Mouse (Mus musculus) heart, embryonic 14.5 days (tissue): ENCODE data around the gene Bglap. TPM values are rescaled to one million over a fixed set of nuclear protein-coding genes. Genes with fewer than 3 reads are reported as not detected.
"Not testable (repeated sequence)": the region's sequence is repeated elsewhere in the genome, so short reads cannot be mapped to it uniquely, and the experiment has no call there.

ENCODE experiments used
- ATAC-seq: fragments of 200-750 bp; cut with Nextera tagmentation; 2 replicates; pipeline ENCODE4 v1.8.0; 2017; ENCODE audit warnings: low read depth, moderate TSS enrichment; ENCODE audit not compliant: insufficient number of reproducible peaks, insufficient read depth, low FRiP score
- H3K27ac ChIP-seq, 2 experiments: fragments of 200-500 bp in 1 of 2; fragments of 300-500 bp in 1 of 2; sonication (generic) in 1 of 2; replicated peaks in 1 of 2; 2 replicates each; pipeline ENCODE4 v1.5.1; 2012 to 2014; ENCODE audit warnings: low read depth in 2 of 2, low read length in 2 of 2, control low read depth in 1 of 2, mild to moderate bottlenecking in 1 of 2, mixed read lengths in 1 of 2; ENCODE audit not compliant: control insufficient read depth in 1 of 2, insufficient read depth in 1 of 2
- H3K27me3 ChIP-seq: fragments of 300-500 bp; sonication (generic); 2 replicates; pipeline ENCODE4 v1.6.1; 2014; ENCODE audit warnings: mild to moderate bottlenecking, low read length, control low read depth; ENCODE audit not compliant: control insufficient read depth, insufficient read depth
- H3K36me3 ChIP-seq: fragments of 300-500 bp; sonication (generic); 2 replicates; pipeline ENCODE4 v1.6.1; 2014; ENCODE audit warnings: mild to moderate bottlenecking, control low read depth, low read length, mixed read lengths; ENCODE audit not compliant: control insufficient read depth, insufficient read depth
- H3K4me1 ChIP-seq, 2 experiments: fragments of 200-500 bp in 1 of 2; fragments of 300-500 bp in 1 of 2; sonication (generic) in 1 of 2; 2 replicates each; pipeline ENCODE4 v1.6.1; 2012 to 2014; ENCODE audit warnings: low read length in 2 of 2, control low read depth in 1 of 2, mixed read lengths in 1 of 2; ENCODE audit not compliant: control insufficient read depth in 2 of 2, insufficient read depth in 2 of 2
- H3K4me2 ChIP-seq: fragments of 300-500 bp; sonication (generic); 2 replicates; pipeline ENCODE4 v1.6.1; 2014; ENCODE audit warnings: mild to moderate bottlenecking, low read length
- H3K4me3 ChIP-seq, 2 experiments: fragments of 200-500 bp in 1 of 2; fragments of 300-500 bp in 1 of 2; sonication (generic) in 1 of 2; 2 replicates each; pipeline ENCODE4 v1.5.1; 2012 to 2014; ENCODE audit warnings: low read length in 2 of 2, mild to moderate bottlenecking in 2 of 2, control low read depth in 1 of 2, low read depth in 1 of 2, moderate library complexity in 1 of 2; ENCODE audit not compliant: control insufficient read depth in 1 of 2, insufficient read depth in 1 of 2
- H3K9ac ChIP-seq: fragments of 300-500 bp; sonication (generic); 2 replicates; pipeline ENCODE4 v1.6.1; 2014; ENCODE audit warnings: mild to moderate bottlenecking, low read length
- H3K9me3 ChIP-seq: fragments of 300-500 bp; sonication (generic); 2 replicates; pipeline ENCODE4 v1.6.1; 2016; ENCODE audit warnings: low read length, control low read depth; ENCODE audit not compliant: control insufficient read depth
- WGBS: fragments of 180-500 bp; shearing (Covaris S2); extraction: QIAGEN DNeasy Blood & Tissue Kit; methylation state at CpG from one replicate; pipeline ENCODE4 v1.1.7; 2014; 5-methylcytosine and 5-hydroxymethylcytosine counted together
- polyA plus RNA-seq: library from polyadenylated mRNA; unstranded; fragments of >200 nt; fragmentation: Nextera tagmentation; extraction: Ambion mirVana; gene quantifications from 2 replicates; pipeline ENCODE4 v1.2.1, GENCODE M21; 2014

Bglap gene
- not detected in 2 replicates for polyA plus RNA-seq

DNA sequence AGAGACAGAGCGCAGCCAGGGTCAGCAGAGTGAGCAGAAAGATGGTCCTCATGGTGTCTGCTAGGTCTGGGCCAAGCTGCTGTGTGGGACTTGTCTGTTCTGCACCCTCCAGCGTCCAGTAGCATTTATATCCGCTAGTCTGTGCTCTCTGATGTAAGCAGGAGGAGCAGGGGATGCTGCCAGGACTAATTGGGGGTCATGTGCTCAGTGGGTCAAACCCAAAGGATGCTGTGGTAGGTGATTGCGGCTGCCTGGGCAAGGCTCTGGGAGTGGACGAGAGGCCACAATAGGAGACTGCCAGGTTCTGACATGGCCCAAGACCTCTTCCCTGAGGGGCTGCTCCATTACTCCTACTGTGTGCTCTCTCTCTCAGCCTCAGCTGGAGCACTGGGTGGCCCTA is at the start of gene Bglap:
Bglap (minus strand) TSS at position 101 of the 400 bp plus-strand sequence.
- Histone ChIP-seq H3K9me3 (no peaks in the 10 kb centered on the region), H3K4me2 (no peak within 1 kb of the TSS), H3K4me3 (no peak within 1 kb of the TSS), H3K4me1 (peaks cover 0 to 2% of the 10 kb centered on the region in 2 experiments; a peak in 1 of 4 replicates), H3K27me3 (no peaks in the 10 kb centered on the region), H3K27ac (no peak within 1 kb of the TSS), H3K9ac (no peak within 1 kb of the TSS), H3K36me3 (no peaks in the 10 kb centered on the region)
- 69% methylated on average over 5 of the region's 5 CpGs for WGBS
- no peak for ATAC-seq

GRCm38 (mm10) chr3:88428639-88429038 is 44.4 kb upstream of the Bglap start:
- not testable (repeated sequence) for H3K4me2 ChIP-seq, H3K9me3 ChIP-seq, H3K36me3 ChIP-seq, H3K27me3 ChIP-seq, H3K9ac ChIP-seq, H3K4me3 ChIP-seq, H3K4me1 ChIP-seq, H3K27ac ChIP-seq, ATAC-seq
- 58% methylated on average over 8 of the region's 8 CpGs for WGBS

- H3K4me1 ChIP-seq, result peaks cover 4 to 11% of the 10 kb centered on the region in 2 experiments
- H3K36me3 ChIP-seq, result no peaks in the 10 kb centered on the region
- H3K27me3 ChIP-seq, result no peaks in the 10 kb centered on the region
- H3K9me3 ChIP-seq, result no peaks in the 10 kb centered on the region
- WGBS, result 59% methylated on average over 4 of the region's 4 CpGs
- no peak overlapping the region for H3K27ac ChIP-seq
- H3K4me2 ChIP-seq, result no peak overlapping the region
- no peak overlapping the region for H3K9ac ChIP-seq
- no peak for ATAC-seq
- no peak overlapping the region for H3K4me3 ChIP-seq
Observed at GRCm38 (mm10) chr3:88427342-88427905, 43.2 kb upstream of the Bglap start.

DNA sequence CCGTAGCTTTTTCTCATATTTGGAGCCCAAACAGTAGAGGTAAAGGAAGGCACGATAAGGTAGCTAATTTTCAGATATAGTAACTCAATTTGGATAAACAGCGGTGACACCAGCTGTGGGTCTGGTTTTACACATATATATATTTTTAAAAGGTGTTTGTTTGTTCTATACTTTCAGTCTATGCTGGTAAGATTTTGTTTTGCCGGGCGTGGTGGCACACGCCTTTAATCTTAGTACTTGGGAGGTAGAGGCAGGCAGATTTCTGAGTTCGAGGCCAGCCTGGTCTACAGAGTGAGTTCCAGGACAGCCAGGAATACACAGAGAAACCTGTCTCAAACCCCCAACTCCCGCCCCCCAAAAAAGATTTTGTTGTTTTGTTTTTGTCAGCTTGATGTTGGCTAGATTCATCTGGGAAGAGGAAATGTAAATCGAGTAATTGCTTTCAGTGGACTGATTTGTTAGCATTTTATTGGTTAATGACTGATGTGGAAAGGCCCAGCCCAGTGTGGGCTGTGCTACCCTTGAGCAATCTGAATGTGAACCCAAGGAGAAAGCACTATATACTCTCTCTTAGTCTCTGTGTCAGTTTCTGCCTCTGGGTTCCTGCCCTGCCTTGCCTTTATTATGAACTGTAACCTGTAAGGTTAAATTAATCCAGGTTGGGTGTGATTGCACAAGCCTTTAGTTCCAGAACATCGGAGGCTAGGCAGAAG is 41.6 kb upstream of the Bglap start:
- H3K4me3 ChIP-seq, result no peak overlapping the region

GRCm38 (mm10) chr3:88425330-88425689 is 41.0 kb upstream of the Bglap start:
- 12% methylated on average over 2 of the region's 2 CpGs for WGBS
- Histone ChIP-seq H3K27me3 (no peaks in the 10 kb centered on the region), H3K4me2 (peak overlapping the region; percentile 97), H3K9ac (peak overlapping the region; percentile 55), H3K36me3 (peaks cover 11% of the 10 kb centered on the region), H3K27ac (no peak overlapping the region; a peak in 1 of 4 replicates), H3K9me3 (no peaks in the 10 kb centered on the region), H3K4me3 (peak overlapping the region in 1 of 2 experiments; percentile 87; a peak in 3 of 4 replicates), H3K4me1 (peaks cover 4 to 11% of the 10 kb centered on the region in 2 experiments)
- no peak for ATAC-seq

More for the DNA sequence above, 41.6 kb upstream of the Bglap start:
- peak overlapping the region; percentile 55; the same call in 1 of the 2 replicates for H3K9ac ChIP-seq
- WGBS, result 86% methylated on average over 10 of the region's 10 CpGs
- peaks cover 4 to 11% of the 10 kb centered on the region in 2 experiments for H3K4me1 ChIP-seq
- H3K9me3 ChIP-seq, result no peaks in the 10 kb centered on the region
- H3K36me3 ChIP-seq, result peaks cover 5% of the 10 kb centered on the region
- ATAC-seq, result no peak
- no peak overlapping the region; a peak in 1 of 4 replicates for H3K27ac ChIP-seq
- H3K4me2 ChIP-seq, result peak overlapping the region; percentile 97
- no peaks in the 10 kb centered on the region for H3K27me3 ChIP-seq

DNA sequence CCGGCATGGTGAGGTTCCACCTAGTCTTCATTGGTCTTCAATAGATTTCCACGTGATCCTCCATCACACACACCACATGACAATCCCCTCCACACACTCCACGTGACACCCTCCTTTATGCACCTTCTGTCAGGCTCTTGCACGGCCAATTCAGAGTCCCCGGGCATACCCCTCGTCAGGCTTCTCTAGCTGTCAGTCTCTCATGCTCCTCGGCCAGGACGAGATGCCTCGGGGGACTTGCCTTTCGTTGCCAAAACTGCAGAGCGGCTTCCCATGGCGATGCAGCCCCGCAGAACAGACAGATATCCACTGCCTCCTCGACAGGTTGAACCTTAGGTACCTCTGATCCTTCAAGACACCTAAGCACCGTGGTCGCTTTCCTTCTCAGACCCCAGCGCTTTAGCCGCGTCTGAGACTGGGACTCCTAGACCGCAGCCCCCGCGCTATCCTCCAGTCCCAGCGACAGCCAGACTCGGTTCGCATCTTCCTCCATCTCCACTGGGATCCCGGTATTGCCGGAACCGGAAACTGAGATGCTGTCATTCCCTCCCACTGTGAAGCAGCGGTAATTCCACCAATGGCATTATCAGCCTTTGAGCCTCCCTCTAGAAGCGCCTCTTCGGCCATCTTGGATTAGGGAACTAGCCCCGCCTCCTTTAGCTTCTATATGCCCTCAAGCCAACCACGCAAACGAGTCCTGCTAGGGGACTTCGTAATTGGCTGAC is 40.5 kb upstream of the Bglap start, which contains the start of gene Slc25a44:
Slc25a44 (minus strand) TSS at position 535 of the 725 bp plus-strand sequence.
- H3K4me1 ChIP-seq, result peaks cover 4 to 11% of the 10 kb centered on the region in 2 experiments
- ATAC-seq, result peak; percentile 98
- H3K27me3 ChIP-seq, result no peaks in the 10 kb centered on the region
- peak within 1 kb of the TSS in 1 of 2 experiments; percentile 53; a peak in 1 of 4 replicates for H3K27ac ChIP-seq
- peaks cover 16% of the 10 kb centered on the region for H3K36me3 ChIP-seq
- H3K9ac ChIP-seq, result peak within 1 kb of the TSS; percentile 86
- H3K9me3 ChIP-seq, result no peaks in the 10 kb centered on the region
- under 1% methylated on average over 35 of the region's 35 CpGs for WGBS
- H3K4me3 ChIP-seq, result peak within 1 kb of the TSS; percentile 85 to 87
- peak within 1 kb of the TSS; percentile 97 for H3K4me2 ChIP-seq

- no peak overlapping the region for H3K27ac ChIP-seq
- no peak overlapping the region for H3K9ac ChIP-seq
- 39% methylated on average over 9 of the region's 9 CpGs for WGBS
- H3K36me3 ChIP-seq, result peaks cover 40% of the 10 kb centered on the region
- H3K9me3 ChIP-seq, result no peaks in the 10 kb centered on the region
- H3K4me2 ChIP-seq, result no peak overlapping the region
- H3K27me3 ChIP-seq, result no peaks in the 10 kb centered on the region
- H3K4me3 ChIP-seq, result no peak overlapping the region
- no peak for ATAC-seq
- H3K4me1 ChIP-seq, result peaks cover 4 to 11% of the 10 kb centered on the region in 2 experiments
Observed at GRCm38 (mm10) chr3:88422020-88422720, 37.9 kb upstream of the Bglap start.
